Mouse (Mus musculus): ENCODE results near the gene Bcl7a.
A peak's percentile ranks its signal among the peaks of the same experiment; 100 is the strongest.

The Bcl7a gene

GRCm38 (mm10) chr5:123378712-123379111 is 35.1 kb downstream of the Bcl7a start:
- DNase-seq, result no peak

- no peak for DNase-seq
These were observed 35.9 kb downstream of the Bcl7a start for GRCm38 (mm10) chr5:123379504-123379931.

GRCm38 (mm10) chr5:123381968-123382367 is 38.3 kb downstream of the Bcl7a start:
- no peak for DNase-seq

- no peak for DNase-seq
These were observed 39.1 kb downstream of the Bcl7a start for GRCm38 (mm10) chr5:123382686-123383085.

GRCm38 (mm10) chr5:123388452-123388851 is 44.8 kb downstream of the Bcl7a start:
- no peak for DNase-seq

GRCm38 (mm10) chr5:123390536-123391441 is 47.2 kb downstream of the Bcl7a start:
- no peak for DNase-seq

- DNase-seq, result no peak
These were observed 47.8 kb downstream of the Bcl7a start for GRCm38 (mm10) chr5:123391442-123391809.

- DNase-seq, result no peak
These were observed 50.2 kb downstream of the Bcl7a start for GRCm38 (mm10) chr5:123393786-123394302.

GRCm38 (mm10) chr5:123394303-123394956 is 50.8 kb downstream of the Bcl7a start, which contains the start of gene Mlxip:
Mlxip (plus strand) TSS chr5:123394798.
- peak; percentile 87 for DNase-seq

GRCm38 (mm10) chr5:123394957-123395881 is 51.6 kb downstream of the Bcl7a start:
- DNase-seq, result no peak

GRCm38 (mm10) chr5:123396901-123397464 is 53.3 kb downstream of the Bcl7a start:
- DNase-seq, result no peak

- DNase-seq, result no peak
These were observed 54.2 kb downstream of the Bcl7a start for GRCm38 (mm10) chr5:123397786-123398185.

- DNase-seq, result no peak
These were observed 55.3 kb downstream of the Bcl7a start for GRCm38 (mm10) chr5:123398856-123399498.

- no peak for DNase-seq
These were observed 60.8 kb downstream of the Bcl7a start for GRCm38 (mm10) chr5:123404480-123404879.

- no peak for DNase-seq
These were observed 63.3 kb downstream of the Bcl7a start for GRCm38 (mm10) chr5:123406952-123407351.

GRCm38 (mm10) chr5:123408176-123408575 is 64.5 kb downstream of the Bcl7a start:
- DNase-seq, result no peak

GRCm38 (mm10) chr5:123412193-123412592 is 68.6 kb downstream of the Bcl7a start:
- no peak for DNase-seq

GRCm38 (mm10) chr5:123413866-123414363 is 70.3 kb downstream of the Bcl7a start:
- DNase-seq, result no peak

- no peak for DNase-seq
These were observed 72.5 kb downstream of the Bcl7a start for GRCm38 (mm10) chr5:123416149-123416548.

GRCm38 (mm10) chr5:123416566-123417518 is 73.2 kb downstream of the Bcl7a start:
- DNase-seq, result no peak

Data from right cerebral cortex, postnatal 25 days (tissue).